Mouse (Mus musculus): ENCODE results near the gene Sars. TPM values are rescaled to one million over a fixed set of nuclear protein-coding genes. Genes with fewer than 3 reads are reported as not detected.

Gene Sars
- polyA plus RNA-seq, 1 experiment from 2014 or later = 207 TPM

GRCm38 (mm10) chr3:108433188-108433880 lies 11.7 kb downstream of the Sars start:
- peak overlapping the region; percentile 85 for H3K27ac ChIP-seq
- WGBS = 7% methylated on average over 18 of the region's 18 CpGs
- peaks cover 21% of the 10 kb centered on the region for H3K4me1 ChIP-seq (replicated peaks; ENCODE audit: control insufficient read depth, insufficient read depth, low read length)
- H3K36me3 ChIP-seq (replicated peaks; ENCODE audit: control insufficient read depth, insufficient read depth) = peaks cover 86% of the 10 kb centered on the region
- ATAC-seq (ENCODE audit: low FRiP score) (peak; percentile 90), DNase-seq (ENCODE audit: low spot score) (peak; percentile 55)
- no peak overlapping the region for H3K4me3 ChIP-seq (replicated peaks; ENCODE audit: low read length)
- H3K9me3 ChIP-seq (ENCODE audit: control insufficient read depth, low read length) = no peaks in the 10 kb centered on the region
- no peaks in the 10 kb centered on the region for H3K27me3 ChIP-seq (ENCODE audit: control insufficient read depth, insufficient read depth, low read length)
- peak overlapping the region; percentile 13; the same call in 1 of the 2 replicates for H3K4me2 ChIP-seq (replicated peaks)
- peak overlapping the region; percentile 17; the same call in 1 of the 2 replicates for H3K9ac ChIP-seq

GRCm38 (mm10) chr3:108432542-108433187 lies 12.3 kb downstream of the Sars start:
- DNase-seq (ENCODE audit: low spot score) (no peak), ATAC-seq (ENCODE audit: low FRiP score) (no peak)
- 0 out of 2 replicates have a peak overlapping the region, but pooled peaks have one; percentile 10 for H3K9ac ChIP-seq
- no peaks in the 10 kb centered on the region for H3K9me3 ChIP-seq (ENCODE audit: control insufficient read depth, low read length)
- peaks cover 21% of the 10 kb centered on the region for H3K4me1 ChIP-seq (replicated peaks; ENCODE audit: control insufficient read depth, insufficient read depth, low read length)
- no peaks in the 10 kb centered on the region for H3K27me3 ChIP-seq (ENCODE audit: control insufficient read depth, insufficient read depth, low read length)
- peak overlapping the region; percentile 13; the same call in 1 of the 2 replicates for H3K4me2 ChIP-seq (replicated peaks)
- WGBS = 15% methylated on average over 13 of the region's 13 CpGs
- H3K4me3 ChIP-seq (replicated peaks; ENCODE audit: low read length) = no peak overlapping the region
- H3K27ac ChIP-seq = peak overlapping the region; percentile 85
- H3K36me3 ChIP-seq (replicated peaks; ENCODE audit: control insufficient read depth, insufficient read depth) = peaks cover 93% of the 10 kb centered on the region

GRCm38 (mm10) chr3:108425624-108426018 lies 19.4 kb downstream of the Sars start:
- Histone ChIP-seq H3K27ac (peak overlapping the region; percentile 72), H3K9ac (no peak overlapping the region), H3K9me3 (ENCODE audit: control insufficient read depth, low read length) (no peaks in the 10 kb centered on the region), H3K4me1 (replicated peaks; ENCODE audit: control insufficient read depth, insufficient read depth, low read length) (peaks cover 34% of the 10 kb centered on the region), H3K4me3 (replicated peaks; ENCODE audit: low read length) (no peak overlapping the region), H3K4me2 (replicated peaks) (no peak overlapping the region), H3K27me3 (ENCODE audit: control insufficient read depth, insufficient read depth, low read length) (no peaks in the 10 kb centered on the region), H3K36me3 (replicated peaks; ENCODE audit: control insufficient read depth, insufficient read depth) (peaks cover 54% of the 10 kb centered on the region)
- ATAC-seq (ENCODE audit: low FRiP score) (no peak), DNase-seq (ENCODE audit: low spot score) (no peak)
- 59% methylated on average over 6 of the region's 6 CpGs for WGBS

GRCm38 (mm10) chr3:108424944-108425623 lies 19.9 kb downstream of the Sars start:
- Histone ChIP-seq H3K4me2 (replicated peaks) (no peak overlapping the region), H3K9me3 (ENCODE audit: control insufficient read depth, low read length) (no peaks in the 10 kb centered on the region), H3K4me3 (replicated peaks; ENCODE audit: low read length) (no peak overlapping the region), H3K27me3 (ENCODE audit: control insufficient read depth, insufficient read depth, low read length) (no peaks in the 10 kb centered on the region), H3K9ac (no peak overlapping the region), H3K36me3 (replicated peaks; ENCODE audit: control insufficient read depth, insufficient read depth) (peaks cover 51% of the 10 kb centered on the region), H3K27ac (peak overlapping the region; percentile 72), H3K4me1 (replicated peaks; ENCODE audit: control insufficient read depth, insufficient read depth, low read length) (peaks cover 34% of the 10 kb centered on the region)
- ATAC-seq (ENCODE audit: low FRiP score) (no peak; the same call in 1 of the 2 replicates), DNase-seq (ENCODE audit: low spot score) (no peak)
- 33% methylated on average over 7 of the region's 7 CpGs for WGBS

- Histone ChIP-seq H3K9me3 (ENCODE audit: control insufficient read depth, low read length) (no peaks in the 10 kb centered on the region), H3K4me3 (replicated peaks; ENCODE audit: low read length) (peak overlapping the region; percentile 15; the same call in 1 of the 2 replicates), H3K4me2 (replicated peaks) (peak overlapping the region; percentile 56), H3K27me3 (ENCODE audit: control insufficient read depth, insufficient read depth, low read length) (no peaks in the 10 kb centered on the region), H3K27ac (peak overlapping the region; percentile 63), H3K9ac (peak overlapping the region; percentile 49), H3K4me1 (replicated peaks; ENCODE audit: control insufficient read depth, insufficient read depth, low read length) (peaks cover 34% of the 10 kb centered on the region), H3K36me3 (replicated peaks; ENCODE audit: control insufficient read depth, insufficient read depth) (peaks cover 41% of the 10 kb centered on the region)
- ATAC-seq (ENCODE audit: low FRiP score) (peak; percentile 85), DNase-seq (ENCODE audit: low spot score) (peak; percentile 75)
- 18% methylated on average over 11 of the region's 11 CpGs for WGBS
Observed at GRCm38 (mm10) chr3:108423844-108424801, 20.9 kb downstream of the Sars start.

GRCm38 (mm10) chr3:108423006-108423405 lies 22.0 kb downstream of the Sars start:
- H3K36me3 ChIP-seq (replicated peaks; ENCODE audit: control insufficient read depth, insufficient read depth) = peaks cover 30% of the 10 kb centered on the region
- peak overlapping the region; percentile 56 for H3K4me2 ChIP-seq (replicated peaks)
- H3K4me1 ChIP-seq (replicated peaks; ENCODE audit: control insufficient read depth, insufficient read depth, low read length) = peaks cover 34% of the 10 kb centered on the region
- no peak overlapping the region for H3K4me3 ChIP-seq (replicated peaks; ENCODE audit: low read length)
- DNase-seq (ENCODE audit: low spot score) (no peak), ATAC-seq (ENCODE audit: low FRiP score) (no peak; the same call in 1 of the 2 replicates)
- peak overlapping the region; percentile 49; the same call in 1 of the 2 replicates for H3K9ac ChIP-seq
- H3K27ac ChIP-seq = peak overlapping the region; percentile 63; the same call in 1 of the 2 replicates
- H3K9me3 ChIP-seq (ENCODE audit: control insufficient read depth, low read length) = no peaks in the 10 kb centered on the region
- WGBS = 28% methylated on average over 6 of the region's 6 CpGs
- H3K27me3 ChIP-seq (ENCODE audit: control insufficient read depth, insufficient read depth, low read length) = no peaks in the 10 kb centered on the region

- no peaks in the 10 kb centered on the region for H3K9me3 ChIP-seq (ENCODE audit: control insufficient read depth, low read length)
- H3K9ac ChIP-seq = peak overlapping the region; percentile 98
- H3K4me3 ChIP-seq (replicated peaks; ENCODE audit: low read length) = peak overlapping the region; percentile 94
- H3K27ac ChIP-seq = peak overlapping the region; percentile 95
- peaks cover 33% of the 10 kb centered on the region for H3K4me1 ChIP-seq (replicated peaks; ENCODE audit: control insufficient read depth, insufficient read depth, low read length)
- no peaks in the 10 kb centered on the region for H3K27me3 ChIP-seq (ENCODE audit: control insufficient read depth, insufficient read depth, low read length)
- DNase-seq (ENCODE audit: low spot score) (peak; percentile 86), ATAC-seq (ENCODE audit: low FRiP score) (peak; percentile 85)
- H3K36me3 ChIP-seq (replicated peaks; ENCODE audit: control insufficient read depth, insufficient read depth) = peaks cover 27% of the 10 kb centered on the region
- under 1% methylated on average over 39 of the region's 48 CpGs for WGBS
- H3K4me2 ChIP-seq (replicated peaks) = peak overlapping the region; percentile 85
Observed at GRCm38 (mm10) chr3:108415831-108416223, 29.2 kb downstream of the Sars start.

- H3K9ac ChIP-seq = peak within 1 kb of the TSS; percentile 98
- H3K27ac ChIP-seq = peak within 1 kb of the TSS; percentile 95
- peaks cover 40% of the 10 kb centered on the region for H3K4me1 ChIP-seq (replicated peaks; ENCODE audit: control insufficient read depth, insufficient read depth, low read length)
- H3K36me3 ChIP-seq (replicated peaks; ENCODE audit: control insufficient read depth, insufficient read depth) = peaks cover 27% of the 10 kb centered on the region
- H3K9me3 ChIP-seq (ENCODE audit: control insufficient read depth, low read length) = no peaks in the 10 kb centered on the region
- H3K4me3 ChIP-seq (replicated peaks; ENCODE audit: low read length) = peak within 1 kb of the TSS; percentile 94
- WGBS = 5% methylated on average over 46 of the region's 67 CpGs
- DNase-seq (ENCODE audit: low spot score) (peak; percentile 33), ATAC-seq (ENCODE audit: low FRiP score) (peak; percentile 25)
- peak within 1 kb of the TSS; percentile 85 for H3K4me2 ChIP-seq (replicated peaks)
- no peaks in the 10 kb centered on the region for H3K27me3 ChIP-seq (ENCODE audit: control insufficient read depth, insufficient read depth, low read length)
Observed at GRCm38 (mm10) chr3:108414857-108415830, 29.9 kb downstream of the Sars start, which contains the start of gene Celsr2. Celsr2 (minus strand) TSS chr3:108415552.
